Mouse (Mus musculus) embryonic facial prominence, embryonic 11.5 days (tissue): ENCODE results near the gene Zfp574. TPM values are rescaled to one million over a fixed set of nuclear protein-coding genes. Genes with fewer than 3 reads are reported as not detected.

ENCODE experiments used
- ATAC-seq: fragments of 200-750 bp; cut with Nextera tagmentation; replicated peaks from 2 replicates; pipeline ENCODE4 v1.8.0; 2017; ENCODE audit warnings: low read depth; ENCODE audit not compliant: insufficient number of reproducible peaks, low FRiP score, low TSS enrichment
- DNase-seq: peaks from one replicate; pipeline ENCODE4 v3.0.0-alpha.2; 2015; ENCODE audit warnings: low spot score
- H3K27ac ChIP-seq: fragments of 300-500 bp; sonication (generic); replicated peaks from 2 replicates; pipeline ENCODE4 v1.5.1; 2014; ENCODE audit warnings: mild to moderate bottlenecking, low read depth, low read length, control low read depth
- H3K27me3 ChIP-seq: fragments of 300-500 bp; sonication (generic); 2 replicates; pipeline ENCODE4 v1.6.1; 2014; ENCODE audit warnings: mild to moderate bottlenecking, low read length, moderate library complexity, mixed read lengths; ENCODE audit not compliant: control insufficient read depth, insufficient read depth
- H3K36me3 ChIP-seq: fragments of 300-500 bp; sonication (generic); replicated peaks from 2 replicates; pipeline ENCODE4 v1.6.1; 2014; ENCODE audit warnings: low read depth, mild to moderate bottlenecking, low read length, moderate library complexity, mixed read lengths; ENCODE audit not compliant: control insufficient read depth, insufficient read depth
- H3K4me1 ChIP-seq: fragments of 300-500 bp; sonication (generic); 2 replicates; pipeline ENCODE4 v1.6.1; 2014; ENCODE audit warnings: low read length, mixed read lengths; ENCODE audit not compliant: control insufficient read depth, insufficient read depth
- H3K4me2 ChIP-seq: fragments of 300-500 bp; sonication (generic); 2 replicates; pipeline ENCODE4 v1.6.1; 2014; ENCODE audit warnings: low read depth, mild to moderate bottlenecking, control low read depth, low read length, moderate library complexity
- H3K4me3 ChIP-seq: fragments of 300-500 bp; sonication (generic); 2 replicates; pipeline ENCODE4 v1.5.1; 2014; ENCODE audit warnings: low read depth, low read length, control low read depth
- H3K9ac ChIP-seq: fragments of 300-500 bp; sonication (generic); replicated peaks from 2 replicates; pipeline ENCODE4 v1.6.1; 2014; ENCODE audit warnings: mild to moderate bottlenecking, control low read depth, low read length
- H3K9me3 ChIP-seq: fragments of 300-500 bp; sonication (generic); replicated peaks from 2 replicates; pipeline ENCODE4 v1.6.1; 2016; ENCODE audit warnings: mild to moderate bottlenecking, low read length, inconsistent platforms, mixed read lengths; ENCODE audit not compliant: control insufficient read depth
- WGBS: fragments of 180-500 bp; shearing (Covaris S2); extraction: QIAGEN DNeasy Blood & Tissue Kit; methylation state at CpG from one replicate; pipeline ENCODE4 v1.1.7; 2014; 5-methylcytosine and 5-hydroxymethylcytosine counted together
- polyA plus RNA-seq: library from polyadenylated mRNA; unstranded; fragments of >200 nt; fragmentation: Nextera tagmentation; extraction: Ambion mirVana; gene quantifications from 2 replicates; pipeline ENCODE4 v1.2.1, GENCODE M21; 2014

Zfp574 gene
- polyA plus RNA-seq, 1 experiment from 2014 or later = 17.2 TPM

- DNase-seq (no peak), ATAC-seq (no peak)
- 17% methylated on average over 7 of the region's 7 CpGs for WGBS
- Histone ChIP-seq H3K4me3 (peak overlapping the region; percentile 37), H3K4me2 (peak overlapping the region; percentile 59), H3K27ac (peak overlapping the region; percentile 83), H3K4me1 (no peaks in the 10 kb centered on the region), H3K9me3 (no peaks in the 10 kb centered on the region), H3K36me3 (peaks cover 14% of the 10 kb centered on the region), H3K27me3 (no peaks in the 10 kb centered on the region), H3K9ac (peak overlapping the region; percentile 63)
Observed at GRCm38 (mm10) chr7:25076296-25076662, 3.9 kb downstream of the Zfp574 start.

GRCm38 (mm10) chr7:25076663-25077413 lies 4.5 kb downstream of the Zfp574 start:
- Histone ChIP-seq H3K9ac (peak overlapping the region; percentile 91), H3K4me1 (no peaks in the 10 kb centered on the region), H3K9me3 (no peaks in the 10 kb centered on the region), H3K4me2 (peak overlapping the region; percentile 59), H3K27me3 (no peaks in the 10 kb centered on the region), H3K4me3 (peak overlapping the region; percentile 93), H3K36me3 (peaks cover 20% of the 10 kb centered on the region), H3K27ac (peak overlapping the region; percentile 92)
- ATAC-seq = peak; percentile 97
- DNase-seq = peak; percentile 98
- WGBS = under 1% methylated on average over 56 of the region's 56 CpGs

GRCm38 (mm10) chr7:25077414-25077755 lies 5.0 kb downstream of the Zfp574 start:
- under 1% methylated on average over 32 of the region's 33 CpGs for WGBS
- Histone ChIP-seq H3K4me3 (peak overlapping the region; percentile 93), H3K27me3 (no peaks in the 10 kb centered on the region), H3K4me1 (no peaks in the 10 kb centered on the region), H3K9me3 (no peaks in the 10 kb centered on the region), H3K4me2 (peak overlapping the region; percentile 71), H3K9ac (peak overlapping the region; percentile 91), H3K36me3 (peaks cover 20% of the 10 kb centered on the region), H3K27ac (peak overlapping the region; percentile 92)
- DNase-seq (no peak), ATAC-seq (peak; percentile 47)

GRCm38 (mm10) chr7:25079496-25080026 lies 7.2 kb downstream of the Zfp574 start:
- Histone ChIP-seq H3K27ac (no peak overlapping the region), H3K36me3 (peaks cover 28% of the 10 kb centered on the region), H3K9me3 (no peaks in the 10 kb centered on the region), H3K9ac (no peak overlapping the region), H3K4me3 (no peak overlapping the region), H3K27me3 (no peaks in the 10 kb centered on the region), H3K4me2 (no peak overlapping the region), H3K4me1 (no peaks in the 10 kb centered on the region)
- no peak for ATAC-seq
- no peak for DNase-seq
- WGBS = 86% methylated on average over 12 of the region's 12 CpGs

GRCm38 (mm10) chr7:25080431-25080830 lies 8.1 kb downstream of the Zfp574 start:
- Histone ChIP-seq H3K9me3 (no peaks in the 10 kb centered on the region), H3K27ac (no peak overlapping the region), H3K4me3 (no peak overlapping the region), H3K4me2 (no peak overlapping the region), H3K4me1 (no peaks in the 10 kb centered on the region), H3K9ac (no peak overlapping the region), H3K36me3 (peaks cover 28% of the 10 kb centered on the region), H3K27me3 (no peaks in the 10 kb centered on the region)
- 92% methylated on average over 13 of the region's 13 CpGs for WGBS
- ATAC-seq (no peak), DNase-seq (no peak)

GRCm38 (mm10) chr7:25082510-25082909 lies 10.1 kb downstream of the Zfp574 start:
- Histone ChIP-seq H3K36me3 (peaks cover 28% of the 10 kb centered on the region), H3K27ac (no peak overlapping the region), H3K9me3 (no peaks in the 10 kb centered on the region), H3K4me2 (no peak overlapping the region), H3K9ac (no peak overlapping the region), H3K4me1 (no peaks in the 10 kb centered on the region), H3K4me3 (no peak overlapping the region), H3K27me3 (no peaks in the 10 kb centered on the region)
- 89% methylated on average over 4 of the region's 4 CpGs for WGBS
- peak; percentile 58 for DNase-seq
- ATAC-seq = no peak

GRCm38 (mm10) chr7:25084621-25085020 lies 12.3 kb downstream of the Zfp574 start:
- DNase-seq (no peak), ATAC-seq (no peak)
- WGBS = 88% methylated on average over 5 of the region's 5 CpGs
- Histone ChIP-seq H3K4me1 (peaks cover under 1% of the 10 kb centered on the region; the same call in 1 of the 2 replicates), H3K9me3 (no peaks in the 10 kb centered on the region), H3K27ac (no peak overlapping the region), H3K4me3 (no peak overlapping the region), H3K27me3 (no peaks in the 10 kb centered on the region), H3K9ac (no peak overlapping the region), H3K36me3 (peaks cover 26% of the 10 kb centered on the region), H3K4me2 (no peak overlapping the region)

- Histone ChIP-seq H3K9ac (no peak overlapping the region), H3K4me2 (no peak overlapping the region), H3K9me3 (no peaks in the 10 kb centered on the region), H3K4me1 (peaks cover 2% of the 10 kb centered on the region; the same call in 1 of the 2 replicates), H3K27ac (no peak overlapping the region), H3K27me3 (no peaks in the 10 kb centered on the region), H3K4me3 (no peak overlapping the region), H3K36me3 (peaks cover 10% of the 10 kb centered on the region)
- no peak for DNase-seq
- no peak for ATAC-seq
- WGBS = 57% methylated on average over 3 of the region's 3 CpGs
Observed at GRCm38 (mm10) chr7:25086656-25087055, 14.3 kb downstream of the Zfp574 start.
